Mouse (Mus musculus): ENCODE results near the gene Timm17a.
A peak's percentile ranks its signal among the peaks of the same experiment; 100 is the strongest.

The Timm17a gene

GRCm38 (mm10) chr1:135313284-135314031, at the start of gene Timm17a:
TSS of gene Timm17a (minus strand) at chr1:135313778.
- DNase-seq: peak; percentile 90

GRCm38 (mm10) chr1:135362115-135362514, 48.5 kb upstream of the Timm17a start:
- DNase-seq: no peak

GRCm38 (mm10) chr1:135361491-135361890, 47.9 kb upstream of the Timm17a start:
- DNase-seq: no peak

GRCm38 (mm10) chr1:135359071-135359470, 45.5 kb upstream of the Timm17a start:
- DNase-seq: no peak

GRCm38 (mm10) chr1:135351953-135352352, 38.4 kb upstream of the Timm17a start:
- DNase-seq: no peak

GRCm38 (mm10) chr1:135347498-135348169, 34.1 kb upstream of the Timm17a start:
- DNase-seq: no peak

GRCm38 (mm10) chr1:135346891-135347290, 33.3 kb upstream of the Timm17a start:
- no peak for DNase-seq

- no peak for DNase-seq
These were observed 30.4 kb upstream of the Timm17a start for GRCm38 (mm10) chr1:135344026-135344425.

- DNase-seq: no peak
These were observed 28.4 kb upstream of the Timm17a start for GRCm38 (mm10) chr1:135341947-135342346.

- DNase-seq: no peak
These were observed 17.0 kb upstream of the Timm17a start for GRCm38 (mm10) chr1:135330578-135330977.

GRCm38 (mm10) chr1:135328368-135328767, 14.8 kb upstream of the Timm17a start:
- no peak for DNase-seq

GRCm38 (mm10) chr1:135325934-135326333, 12.4 kb upstream of the Timm17a start:
- no peak for DNase-seq

- no peak for DNase-seq
These were observed 11.0 kb upstream of the Timm17a start, which contains the start of gene Lmod1 for GRCm38 (mm10) chr1:135324571-135324970. TSS of gene Lmod1 (plus strand) at chr1:135324807.

- no peak for DNase-seq
These were observed 9.9 kb upstream of the Timm17a start for GRCm38 (mm10) chr1:135323367-135323901.

- DNase-seq: no peak
These were observed 1.4 kb downstream of the Timm17a start for GRCm38 (mm10) chr1:135312201-135312600.

- no peak for DNase-seq
These were observed 2.2 kb downstream of the Timm17a start for GRCm38 (mm10) chr1:135311356-135311755.

GRCm38 (mm10) chr1:135290908-135291307, 22.7 kb downstream of the Timm17a start:
- DNase-seq: no peak

- DNase-seq: no peak
These were observed 27.3 kb downstream of the Timm17a start for GRCm38 (mm10) chr1:135286311-135286710.

GRCm38 (mm10) chr1:135283826-135284291, 29.7 kb downstream of the Timm17a start, which contains the start of gene Rnpep:
TSS of gene Rnpep (minus strand) at chr1:135284084.
- DNase-seq: peak; percentile 81

GRCm38 (mm10) chr1:135283287-135283825, 30.2 kb downstream of the Timm17a start:
- peak; percentile 70 for DNase-seq

- no peak for DNase-seq
These were observed 30.9 kb downstream of the Timm17a start for GRCm38 (mm10) chr1:135282536-135283286.

GRCm38 (mm10) chr1:135281841-135282240, 31.7 kb downstream of the Timm17a start:
- no peak for DNase-seq

- DNase-seq: no peak
These were observed 32.9 kb downstream of the Timm17a start for GRCm38 (mm10) chr1:135280646-135281045.
